Mouse (Mus musculus): Measurements from ENCODE around the gene Slc25a3.

DNA sequence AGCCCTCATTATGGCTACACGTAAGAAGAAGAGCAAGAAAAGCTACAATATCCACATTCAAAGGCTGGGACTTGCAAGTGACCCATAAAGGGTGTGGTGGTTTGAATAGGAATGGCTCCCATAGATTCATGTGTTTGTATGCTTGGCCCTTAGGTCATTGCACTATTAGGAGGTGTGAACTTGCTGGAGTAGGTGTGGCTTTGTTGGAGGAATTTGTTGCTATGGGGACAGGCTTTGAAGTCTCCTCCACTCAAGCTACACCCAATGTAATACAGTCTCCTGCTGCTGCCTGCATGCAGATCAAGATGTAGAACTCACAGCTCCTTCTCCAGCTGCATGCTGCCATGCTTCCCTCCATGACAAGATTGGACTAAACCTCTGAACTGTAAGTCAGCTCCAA, 7.7 kb upstream of the Slc25a3 start:
- TF ChIP-seq CTCF (IDR thresholded peaks at IDR 0.05; ENCODE audit: insufficient read depth, low read length) = no peak
- no peak for TF ChIP-seq POLR2A (IDR thresholded peaks at IDR 0.05; ENCODE audit: borderline replicate concordance, extremely low read depth, low read depth, low read length)

Data from lung, adult 2 months (tissue).